In the genomic region with DNA sequence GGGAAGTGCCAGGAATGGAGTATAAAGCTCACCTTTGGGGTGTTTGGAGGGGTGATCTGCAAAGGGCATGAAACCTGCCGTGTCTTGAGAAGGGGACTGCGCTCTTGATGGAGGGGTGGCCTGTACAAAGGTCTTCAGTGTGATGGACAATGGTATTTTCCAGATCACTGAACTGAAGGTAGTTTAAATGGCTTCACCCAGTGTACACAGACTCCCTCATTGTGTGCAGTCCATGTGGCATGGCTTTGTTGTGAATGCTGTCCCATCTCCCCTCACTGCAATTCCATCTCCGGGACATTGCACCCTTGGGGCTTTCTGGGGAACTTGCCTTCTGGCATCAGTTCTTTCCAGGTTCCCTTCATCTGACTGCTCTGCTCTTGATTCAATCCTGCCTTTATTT, we compare ENCODE assay signal across 17 mouse cellular contexts.
"Had no signal": no experiment of that assay in that cellular context is flagged by ENCODE, and none has a peak within 500 bp of the region (broad histone marks: within the 10 kb centered on the region; RNA-seq: fewer than 3 reads in every experiment).

No protein-coding gene starts in this region.

- H3K4me1 ChIP-seq: lung, embryonic 15.5 days; midbrain, embryonic 13.5 days; midbrain, embryonic 15.5 days; neural tube, embryonic 12.5 days; stomach, embryonic 15.5 days had no signal

- DNase-seq: liver, postnatal 0 days; lung, adult 2 months; lung, postnatal 14 days; lung, postnatal 36 days; right cerebral cortex, postnatal 14 days; thymus, adult 2 months; thymus, postnatal 25 days; thymus, postnatal 4 days had no signal

- H3K36me3 ChIP-seq: lung, embryonic 15.5 days; midbrain, embryonic 13.5 days; midbrain, embryonic 15.5 days; neural tube, embryonic 12.5 days; stomach, embryonic 15.5 days had no signal

- H3K4me3 ChIP-seq: lung, embryonic 15.5 days; midbrain, embryonic 13.5 days; midbrain, embryonic 15.5 days; neural tube, embryonic 12.5 days; stomach, embryonic 15.5 days had no signal

- H3K9ac ChIP-seq: liver, postnatal 0 days; lung, embryonic 15.5 days; midbrain, embryonic 13.5 days; midbrain, embryonic 15.5 days; neural tube, embryonic 12.5 days; stomach, embryonic 15.5 days had no signal

- ATAC-seq: liver, postnatal 0 days; lung, postnatal 0 days; midbrain, embryonic 13.5 days; midbrain, embryonic 15.5 days had no signal

- H3K27ac ChIP-seq: lung, embryonic 15.5 days; macrophage; midbrain, embryonic 13.5 days; midbrain, embryonic 15.5 days; neural tube, embryonic 12.5 days; stomach, embryonic 15.5 days; stomach, postnatal 0 days had no signal

- H3K9me3 ChIP-seq: lung, embryonic 15.5 days; midbrain, embryonic 13.5 days; midbrain, embryonic 15.5 days; neural tube, embryonic 12.5 days; stomach, embryonic 15.5 days had no signal

- H3K4me2 ChIP-seq: lung, embryonic 15.5 days; midbrain, embryonic 11.5 days; midbrain, embryonic 13.5 days; midbrain, embryonic 15.5 days; neural tube, embryonic 12.5 days; stomach, embryonic 15.5 days had no signal

- H3K27me3 ChIP-seq: lung, embryonic 15.5 days; midbrain, embryonic 15.5 days; neural tube, embryonic 12.5 days; stomach, embryonic 15.5 days had no signal
